Mouse (Mus musculus): ENCODE measurements around the gene Usp3.

GRCm38 (mm10) chr9:66616858-66617257 is 23.9 kb upstream of the Usp3 start:
- TF ChIP-seq CTCF (IDR thresholded peaks at IDR 0.05; ENCODE audit: low read depth) (no peak), EP300 (IDR thresholded peaks at IDR 0.05; ENCODE audit: low read depth) (no peak)

Measured in liver, postnatal 0 days (tissue).